Mouse (Mus musculus) neural tube, embryonic 12.5 days (tissue): ENCODE results near the gene Gm49336. TPM values are rescaled to one million over a fixed set of nuclear protein-coding genes. Genes with fewer than 3 reads are reported as not detected.

ENCODE experiments used
- ATAC-seq: fragments of 200-750 bp; cut with Nextera tagmentation; 2 replicates; pipeline ENCODE4 v1.8.0; 2017; ENCODE audit warnings: low read depth, mild to moderate bottlenecking, moderate TSS enrichment, moderate library complexity; ENCODE audit not compliant: low FRiP score
- H3K27ac ChIP-seq: fragments of 300-500 bp; sonication (generic); 2 replicates; pipeline ENCODE4 v1.5.1; 2016
- H3K27me3 ChIP-seq: fragments of 300-500 bp; sonication (generic); replicated peaks from 2 replicates; pipeline ENCODE4 v1.6.1; 2016; ENCODE audit warnings: mild to moderate bottlenecking
- H3K36me3 ChIP-seq: fragments of 300-500 bp; sonication (generic); 2 replicates; pipeline ENCODE4 v1.6.1; 2016; ENCODE audit warnings: mild to moderate bottlenecking
- H3K4me1 ChIP-seq: fragments of 300-500 bp; sonication (generic); 2 replicates; pipeline ENCODE4 v1.6.1; 2016
- H3K4me2 ChIP-seq: fragments of 300-500 bp; sonication (generic); replicated peaks from 2 replicates; pipeline ENCODE4 v1.6.1; 2016; ENCODE audit warnings: mild to moderate bottlenecking
- H3K4me3 ChIP-seq: fragments of 300-500 bp; sonication (generic); 2 replicates; pipeline ENCODE4 v1.5.1; 2016
- H3K9ac ChIP-seq: fragments of 300-500 bp; sonication (generic); 2 replicates; pipeline ENCODE4 v1.6.1; 2016; ENCODE audit warnings: mild to moderate bottlenecking
- H3K9me3 ChIP-seq: fragments of 300-500 bp; sonication (generic); 2 replicates; pipeline ENCODE4 v1.6.1; 2016; ENCODE audit warnings: mild to moderate bottlenecking
- WGBS: fragments of 180-500 bp; shearing (Covaris S2); methylation state at CpG from one replicate; pipeline ENCODE4 v1.1.7; 2016; 5-methylcytosine and 5-hydroxymethylcytosine counted together
- polyA plus RNA-seq: library from polyadenylated mRNA; unstranded; fragments of >200 nt; fragmentation: Nextera tagmentation; extraction: Ambion mirVana; gene quantifications from 2 replicates; pipeline ENCODE4 v1.2.1, GENCODE M21; 2016

The Gm49336 gene
- polyA plus RNA-seq, 1 experiment from 2014 or later: 70.2 TPM

GRCm38 (mm10) chr14:60216125-60216524 is 35.2 kb downstream of the Gm49336 start:
- no peak for ATAC-seq
- Histone ChIP-seq H3K36me3 (peaks cover 5% of the 10 kb centered on the region; the same call in 1 of the 2 replicates), H3K27ac (no peak overlapping the region), H3K4me3 (no peak overlapping the region), H3K9ac (no peak overlapping the region), H3K27me3 (no peaks in the 10 kb centered on the region), H3K4me1 (no peaks in the 10 kb centered on the region), H3K4me2 (no peak overlapping the region), H3K9me3 (no peaks in the 10 kb centered on the region)
- 88% methylated on average over 1 of the region's 1 CpGs for WGBS

GRCm38 (mm10) chr14:60215000-60215399 is 36.3 kb downstream of the Gm49336 start:
- Histone ChIP-seq H3K27me3 (no peaks in the 10 kb centered on the region), H3K4me2 (no peak overlapping the region), H3K9me3 (no peaks in the 10 kb centered on the region), H3K4me1 (no peaks in the 10 kb centered on the region), H3K36me3 (peaks cover 3% of the 10 kb centered on the region; the same call in 1 of the 2 replicates), H3K4me3 (no peak overlapping the region), H3K9ac (no peak overlapping the region), H3K27ac (no peak overlapping the region)
- no peak for ATAC-seq
- 94% methylated on average over 3 of the region's 3 CpGs for WGBS

- Histone ChIP-seq H3K9ac (no peak overlapping the region), H3K27ac (no peak overlapping the region), H3K4me3 (no peak overlapping the region), H3K4me2 (no peak overlapping the region), H3K27me3 (no peaks in the 10 kb centered on the region), H3K36me3 (no peaks in the 10 kb centered on the region; the same call in 1 of the 2 replicates), H3K4me1 (no peaks in the 10 kb centered on the region), H3K9me3 (no peaks in the 10 kb centered on the region)
- ATAC-seq: no peak
- 60% methylated on average over 1 of the region's 1 CpGs for WGBS
These were observed 37.3 kb downstream of the Gm49336 start for GRCm38 (mm10) chr14:60214040-60214439.

- Histone ChIP-seq H3K9me3 (no peaks in the 10 kb centered on the region), H3K4me1 (no peaks in the 10 kb centered on the region), H3K4me2 (no peak overlapping the region), H3K9ac (no peak overlapping the region), H3K4me3 (no peak overlapping the region), H3K27me3 (no peaks in the 10 kb centered on the region), H3K27ac (no peak overlapping the region), H3K36me3 (no peaks in the 10 kb centered on the region)
- no peak for ATAC-seq
- 94% methylated on average over 7 of the region's 7 CpGs for WGBS
These were observed 42.1 kb downstream of the Gm49336 start for GRCm38 (mm10) chr14:60209166-60209565.

- Histone ChIP-seq H3K27me3 (no peaks in the 10 kb centered on the region), H3K27ac (no peak overlapping the region), H3K9ac (no peak overlapping the region), H3K4me3 (no peak overlapping the region), H3K9me3 (no peaks in the 10 kb centered on the region), H3K36me3 (no peaks in the 10 kb centered on the region), H3K4me2 (no peak overlapping the region), H3K4me1 (no peaks in the 10 kb centered on the region)
- no peak for ATAC-seq
- 91% methylated on average over 6 of the region's 6 CpGs for WGBS
These were observed 46.3 kb downstream of the Gm49336 start for GRCm38 (mm10) chr14:60204993-60205392.

- no peak within 1 kb of the TSS for H3K9ac ChIP-seq
- H3K27me3 ChIP-seq: no peaks in the 10 kb centered on the region
- no peak for ATAC-seq
- no peaks in the 10 kb centered on the region for H3K36me3 ChIP-seq
- H3K27ac ChIP-seq: no peak within 1 kb of the TSS
- no peaks in the 10 kb centered on the region for H3K9me3 ChIP-seq
- no peaks in the 10 kb centered on the region for H3K4me1 ChIP-seq
- no peak within 1 kb of the TSS for H3K4me2 ChIP-seq
- H3K4me3 ChIP-seq: no peak within 1 kb of the TSS
- 88% methylated on average over 7 of the region's 7 CpGs for WGBS
These were observed 54.4 kb downstream of the Gm49336 start, which contains the start of gene Atp8a2 for GRCm38 (mm10) chr14:60196884-60197283. TSS of gene Atp8a2 (minus strand) at chr14:60197179.

- 88% methylated on average over 5 of the region's 5 CpGs for WGBS
- H3K36me3 ChIP-seq: no peaks in the 10 kb centered on the region
- H3K4me3 ChIP-seq: no peak overlapping the region
- no peaks in the 10 kb centered on the region for H3K4me1 ChIP-seq
- no peaks in the 10 kb centered on the region for H3K27me3 ChIP-seq
- no peaks in the 10 kb centered on the region for H3K9me3 ChIP-seq
- H3K4me2 ChIP-seq: no peak overlapping the region
- ATAC-seq: no peak
- H3K9ac ChIP-seq: no peak overlapping the region
- no peak overlapping the region for H3K27ac ChIP-seq
These were observed 55.3 kb downstream of the Gm49336 start for GRCm38 (mm10) chr14:60195999-60196398.

- H3K4me1 ChIP-seq: no peaks in the 10 kb centered on the region
- ATAC-seq: no peak
- H3K9me3 ChIP-seq: no peaks in the 10 kb centered on the region
- no peak overlapping the region for H3K27ac ChIP-seq
- WGBS: 81% methylated on average over 1 of the region's 1 CpGs
- H3K9ac ChIP-seq: no peak overlapping the region
- no peak overlapping the region for H3K4me3 ChIP-seq
- no peak overlapping the region for H3K4me2 ChIP-seq
- no peaks in the 10 kb centered on the region for H3K27me3 ChIP-seq
- no peaks in the 10 kb centered on the region for H3K36me3 ChIP-seq
These were observed 56.7 kb downstream of the Gm49336 start for GRCm38 (mm10) chr14:60194606-60195005.

- H3K4me3 ChIP-seq: no peak overlapping the region
- H3K4me1 ChIP-seq: no peaks in the 10 kb centered on the region
- H3K27me3 ChIP-seq: no peaks in the 10 kb centered on the region
- H3K27ac ChIP-seq: no peak overlapping the region
- H3K9me3 ChIP-seq: no peaks in the 10 kb centered on the region
- no peak overlapping the region for H3K9ac ChIP-seq
- ATAC-seq: no peak
- no peaks in the 10 kb centered on the region for H3K36me3 ChIP-seq
- WGBS: 84% methylated on average over 5 of the region's 5 CpGs
- H3K4me2 ChIP-seq: no peak overlapping the region
These were observed 61.5 kb downstream of the Gm49336 start for GRCm38 (mm10) chr14:60189771-60190170.

GRCm38 (mm10) chr14:60188201-60188825 is 63.0 kb downstream of the Gm49336 start:
- Histone ChIP-seq H3K27ac (no peak overlapping the region), H3K27me3 (no peaks in the 10 kb centered on the region), H3K9me3 (no peaks in the 10 kb centered on the region), H3K4me2 (no peak overlapping the region), H3K4me1 (no peaks in the 10 kb centered on the region), H3K4me3 (no peak overlapping the region), H3K36me3 (no peaks in the 10 kb centered on the region), H3K9ac (no peak overlapping the region)
- ATAC-seq: no peak
- WGBS: 82% methylated on average over 5 of the region's 5 CpGs

GRCm38 (mm10) chr14:60181306-60181705 is 70.0 kb downstream of the Gm49336 start:
- H3K27ac ChIP-seq: no peak overlapping the region
- no peak overlapping the region for H3K4me2 ChIP-seq
- no peak for ATAC-seq
- H3K4me3 ChIP-seq: no peak overlapping the region
- H3K36me3 ChIP-seq: no peaks in the 10 kb centered on the region
- WGBS: 95% methylated on average over 2 of the region's 2 CpGs
- H3K4me1 ChIP-seq: 0 out of 2 replicates have a peak, but pooled peaks cover 7% of the 10 kb centered on the region
- H3K27me3 ChIP-seq: peaks cover 10% of the 10 kb centered on the region
- H3K9ac ChIP-seq: no peak overlapping the region
- H3K9me3 ChIP-seq: no peaks in the 10 kb centered on the region

GRCm38 (mm10) chr14:60178571-60178955 is 72.7 kb downstream of the Gm49336 start:
- ATAC-seq: no peak
- 36% methylated on average over 2 of the region's 2 CpGs for WGBS
- H3K9me3 ChIP-seq: no peaks in the 10 kb centered on the region
- H3K36me3 ChIP-seq: no peaks in the 10 kb centered on the region
- no peak overlapping the region for H3K27ac ChIP-seq
- peaks cover 22% of the 10 kb centered on the region for H3K27me3 ChIP-seq
- 0 out of 2 replicates have a peak, but pooled peaks cover 7% of the 10 kb centered on the region for H3K4me1 ChIP-seq
- no peak overlapping the region for H3K9ac ChIP-seq
- no peak overlapping the region; the same call in 1 of the 2 replicates for H3K4me3 ChIP-seq
- H3K4me2 ChIP-seq: peak overlapping the region; percentile 98
